Mouse (Mus musculus): ENCODE measurements around the gene Klhl29. TPM values are rescaled to one million over a fixed set of nuclear protein-coding genes. Genes with fewer than 3 reads are reported as not detected.

Gene Klhl29
- polyA plus RNA-seq, 1 experiment from 2014 or later, result 2.8 TPM

GRCm38 (mm10) chr12:5073191-5073590 is 302.3 kb downstream of the Klhl29 start:
- no peaks in the 10 kb centered on the region for H3K4me1 ChIP-seq (replicated peaks)
- H3K9me3 ChIP-seq, result no peaks in the 10 kb centered on the region
- H3K36me3 ChIP-seq, result no peaks in the 10 kb centered on the region
- WGBS, result 86% methylated on average over 12 of the region's 12 CpGs
- no peak for ATAC-seq (ENCODE audit: low read depth)
- no peaks in the 10 kb centered on the region for H3K27me3 ChIP-seq
- no peak overlapping the region for H3K4me3 ChIP-seq
- H3K9ac ChIP-seq, result no peak overlapping the region
- no peak overlapping the region for H3K27ac ChIP-seq (replicated peaks)
- no peak overlapping the region for H3K4me2 ChIP-seq

- Histone ChIP-seq H3K27ac (replicated peaks) (no peak overlapping the region), H3K9ac (no peak overlapping the region), H3K4me3 (no peak overlapping the region), H3K9me3 (no peaks in the 10 kb centered on the region), H3K36me3 (no peaks in the 10 kb centered on the region), H3K4me2 (no peak overlapping the region), H3K4me1 (replicated peaks) (no peaks in the 10 kb centered on the region), H3K27me3 (no peaks in the 10 kb centered on the region)
- no peak for ATAC-seq (ENCODE audit: low read depth)
- 91% methylated on average over 3 of the region's 3 CpGs for WGBS
Measured at GRCm38 (mm10) chr12:5070131-5070530, 305.4 kb downstream of the Klhl29 start.

- H3K4me1 ChIP-seq (replicated peaks), result no peaks in the 10 kb centered on the region
- H3K27me3 ChIP-seq, result no peaks in the 10 kb centered on the region
- H3K4me2 ChIP-seq, result no peak overlapping the region
- no peak overlapping the region for H3K4me3 ChIP-seq
- no peaks in the 10 kb centered on the region for H3K36me3 ChIP-seq
- H3K27ac ChIP-seq (replicated peaks), result no peak overlapping the region
- ATAC-seq (ENCODE audit: low read depth), result no peak
- 57% methylated on average over 3 of the region's 3 CpGs for WGBS
- H3K9me3 ChIP-seq, result no peaks in the 10 kb centered on the region
- H3K9ac ChIP-seq, result no peak overlapping the region
Measured at GRCm38 (mm10) chr12:5067590-5067989, 307.9 kb downstream of the Klhl29 start.

- Histone ChIP-seq H3K4me1 (replicated peaks) (no peaks in the 10 kb centered on the region), H3K27me3 (no peaks in the 10 kb centered on the region), H3K9ac (no peak overlapping the region), H3K4me3 (no peak overlapping the region), H3K4me2 (no peak overlapping the region), H3K36me3 (peaks cover 13% of the 10 kb centered on the region), H3K9me3 (peaks cover 26% of the 10 kb centered on the region), H3K27ac (replicated peaks) (no peak overlapping the region)
- ATAC-seq (ENCODE audit: low read depth), result no peak
- 97% methylated on average over 4 of the region's 4 CpGs for WGBS
Measured at GRCm38 (mm10) chr12:5048104-5048503, 327.4 kb downstream of the Klhl29 start.

- Histone ChIP-seq H3K4me2 (no peak overlapping the region), H3K9ac (no peak overlapping the region), H3K27ac (replicated peaks) (no peak overlapping the region), H3K4me3 (no peak overlapping the region), H3K4me1 (replicated peaks) (no peaks in the 10 kb centered on the region), H3K36me3 (peaks cover 29% of the 10 kb centered on the region), H3K9me3 (0 out of 2 replicates have a peak, but pooled peaks cover 2% of the 10 kb centered on the region), H3K27me3 (no peaks in the 10 kb centered on the region)
- ATAC-seq (ENCODE audit: low read depth), result no peak
- 87% methylated on average over 15 of the region's 15 CpGs for WGBS
Measured at GRCm38 (mm10) chr12:5044141-5044540, 331.3 kb downstream of the Klhl29 start.

GRCm38 (mm10) chr12:5038008-5038407 is 337.5 kb downstream of the Klhl29 start:
- no peaks in the 10 kb centered on the region for H3K9me3 ChIP-seq
- ATAC-seq (ENCODE audit: low read depth), result no peak
- no peak overlapping the region for H3K9ac ChIP-seq
- H3K27me3 ChIP-seq, result no peaks in the 10 kb centered on the region
- H3K4me1 ChIP-seq (replicated peaks), result no peaks in the 10 kb centered on the region
- no peak overlapping the region for H3K4me3 ChIP-seq
- H3K4me2 ChIP-seq, result no peak overlapping the region
- H3K36me3 ChIP-seq, result peaks cover 55% of the 10 kb centered on the region
- no peak overlapping the region for H3K27ac ChIP-seq (replicated peaks)
- 98% methylated on average over 2 of the region's 2 CpGs for WGBS

- peaks cover 38% of the 10 kb centered on the region for H3K36me3 ChIP-seq
- no peaks in the 10 kb centered on the region for H3K9me3 ChIP-seq
- no peak overlapping the region for H3K4me3 ChIP-seq
- H3K4me2 ChIP-seq, result no peak overlapping the region
- WGBS, result 85% methylated on average over 5 of the region's 5 CpGs
- no peak for ATAC-seq (ENCODE audit: low read depth)
- H3K27me3 ChIP-seq, result no peaks in the 10 kb centered on the region
- H3K4me1 ChIP-seq (replicated peaks), result no peaks in the 10 kb centered on the region
- H3K9ac ChIP-seq, result no peak overlapping the region
- H3K27ac ChIP-seq (replicated peaks), result no peak overlapping the region
Measured at GRCm38 (mm10) chr12:5029035-5029434, 346.4 kb downstream of the Klhl29 start.
